8 mouse cellular contexts compared by ENCODE assay signal in genomic region chr16:32644801-32645170, GRCm38 (mm10). TPM values are rescaled to one million over a fixed set of nuclear protein-coding genes. Genes with fewer than 3 reads are reported as not detected.
DNase-seq lines count a peak whose midpoint lies in the region; ATAC-seq and TF ChIP-seq lines count a peak whose summit lies in the region.

No protein-coding gene starts in this region.

- WGBS in lung, embryonic 14.5 days: 10% methylated on average over 12 of the region's 12 CpGs
- 12% methylated on average over 12 of the region's 12 CpGs for WGBS in hindbrain, embryonic 14.5 days
- 12% methylated on average over 12 of the region's 12 CpGs for WGBS in midbrain, embryonic 15.5 days

- peak overlapping the region; percentile 91 for H3K4me3 ChIP-seq in lung, embryonic 14.5 days (ENCODE audit: low read depth, low read length)
- peak overlapping the region; percentile 93 for H3K4me3 ChIP-seq in hindbrain, embryonic 14.5 days (replicated peaks; ENCODE audit: low read length)
- H3K4me3 ChIP-seq in midbrain, embryonic 15.5 days: peak overlapping the region; percentile 71

- peak overlapping the region; percentile 86; the same call in 1 of the 2 replicates for H3K27ac ChIP-seq in lung, embryonic 14.5 days (ENCODE audit: low read depth)
- H3K27ac ChIP-seq in hindbrain, embryonic 14.5 days: peak overlapping the region; percentile 87
- H3K27ac ChIP-seq in midbrain, embryonic 15.5 days: peak overlapping the region; percentile 88

- intact Hi-C loops in left cerebral cortex, postnatal 14 days (cut with DNase I): loop anchor here (2.0 kb wide), 1 partner anchor 16 kb away; no protein-coding TSS in a partner anchor

- peaks cover 15% of the 10 kb centered on the region for H3K4me1 ChIP-seq in lung, embryonic 14.5 days (ENCODE audit: insufficient read depth)
- peaks cover 31% of the 10 kb centered on the region for H3K4me1 ChIP-seq in hindbrain, embryonic 14.5 days (replicated peaks; ENCODE audit: control insufficient read depth, insufficient read depth, low read length)
- peaks cover 24% of the 10 kb centered on the region for H3K4me1 ChIP-seq in midbrain, embryonic 15.5 days

- ATAC-seq in lung, embryonic 14.5 days (ENCODE audit: insufficient read depth): 0 out of 2 replicates have a peak, but pooled peaks have one; percentile 1
- ATAC-seq in hindbrain, embryonic 14.5 days (ENCODE audit: low FRiP score): peak; percentile 1; the same call in 1 of the 2 replicates
- no peak for ATAC-seq in midbrain, embryonic 15.5 days (replicated peaks)

- H3K4me2 ChIP-seq in lung, embryonic 14.5 days: peak overlapping the region; percentile 88
- H3K4me2 ChIP-seq in hindbrain, embryonic 14.5 days (replicated peaks): peak overlapping the region; percentile 85
- H3K4me2 ChIP-seq in midbrain, embryonic 15.5 days: peak overlapping the region; percentile 76

- TF ChIP-seq CTCF in lung, embryonic 14.5 days (IDR thresholded peaks at IDR 0.05; ENCODE audit: low read depth): no peak

- H3K9me3 ChIP-seq in lung, embryonic 14.5 days (ENCODE audit: low read depth, low read length): no peaks in the 10 kb centered on the region
- no peaks in the 10 kb centered on the region for H3K9me3 ChIP-seq in hindbrain, embryonic 14.5 days (ENCODE audit: control insufficient read depth, low read length)
- H3K9me3 ChIP-seq in midbrain, embryonic 15.5 days: no peaks in the 10 kb centered on the region

- DNase-seq in lung, embryonic 14.5 days: no peak
- no peak for DNase-seq in lung, postnatal 14 days
- peak; percentile 57 to 59 for DNase-seq in cerebellum, postnatal 14 days
- no peak for DNase-seq in hindbrain, embryonic 14.5 days (ENCODE audit: low spot score)
- no peak for DNase-seq in spleen, adult 18-20 months
- DNase-seq in urinary bladder, adult 2 months (ENCODE audit: low spot score): no peak
- no peak for DNase-seq in left cerebral cortex, postnatal 14 days (ENCODE audit: low spot score in 2 of 2)

- H3K36me3 ChIP-seq in lung, embryonic 14.5 days (ENCODE audit: insufficient read depth): no peaks in the 10 kb centered on the region
- no peaks in the 10 kb centered on the region for H3K36me3 ChIP-seq in hindbrain, embryonic 14.5 days (replicated peaks; ENCODE audit: control insufficient read depth, insufficient read depth)
- no peaks in the 10 kb centered on the region for H3K36me3 ChIP-seq in midbrain, embryonic 15.5 days (replicated peaks)

- H3K9ac ChIP-seq in lung, embryonic 14.5 days: peak overlapping the region; percentile 87
- H3K9ac ChIP-seq in hindbrain, embryonic 14.5 days: peak overlapping the region; percentile 89
- peak overlapping the region; percentile 71 for H3K9ac ChIP-seq in midbrain, embryonic 15.5 days

- no peaks in the 10 kb centered on the region for H3K27me3 ChIP-seq in lung, embryonic 14.5 days (ENCODE audit: insufficient read depth, low read length)
- H3K27me3 ChIP-seq in hindbrain, embryonic 14.5 days (ENCODE audit: control insufficient read depth, insufficient read depth, low read length): no peaks in the 10 kb centered on the region
- no peaks in the 10 kb centered on the region for H3K27me3 ChIP-seq in midbrain, embryonic 15.5 days (replicated peaks)

RNA-seq across cellular contexts. Expression of gene Tnk2, which starts 1.1 kb away (rescaled TPM):
- polyA plus RNA-seq in lung, embryonic 14.5 days (2014; fragmentation: Nextera tagmentation; extraction: Ambion mirVana): 20.0 and 21.6 TPM in 2 replicates
- 17.4 and 20.0 TPM in 2 replicates for polyA plus RNA-seq in hindbrain, embryonic 14.5 days (2014; fragmentation: Nextera tagmentation; extraction: Ambion mirVana)
- 22.0 and 24.2 TPM in 2 replicates for polyA plus RNA-seq in midbrain, embryonic 15.5 days (2015; fragmentation: Nextera tagmentation; extraction: Ambion mirVana)
- polyA plus RNA-seq in urinary bladder, adult 2 months (2012; rRNA removed): 106 and 114 TPM in 2 replicates
- total RNA-seq in left cerebral cortex, postnatal 14 days (2021): 100 to 1,000 TPM; 112 TPM

RNA-seq across cellular contexts. Expression of gene Tfrc, which starts 36.1 kb away (rescaled TPM):
- polyA plus RNA-seq in lung, embryonic 14.5 days (2014; fragmentation: Nextera tagmentation; extraction: Ambion mirVana): 64.5 and 71.2 TPM in 2 replicates
- 54.0 and 65.1 TPM in 2 replicates for polyA plus RNA-seq in hindbrain, embryonic 14.5 days (2014; fragmentation: Nextera tagmentation; extraction: Ambion mirVana)
- polyA plus RNA-seq in midbrain, embryonic 15.5 days (2015; fragmentation: Nextera tagmentation; extraction: Ambion mirVana): 33.0 and 35.6 TPM in 2 replicates
- 14.1 and 17.7 TPM in 2 replicates for polyA plus RNA-seq in urinary bladder, adult 2 months (2012; rRNA removed)
- 10 to 100 TPM; 89.4 to 97.8 TPM for total RNA-seq in left cerebral cortex, postnatal 14 days (2021)

Comparison
In these comparisons a context has a peak if more than half of its experiments do, and no peak if none do; other contexts are left out.
1. DNase-seq: peak in cerebellum, postnatal 14 days (2 of 2); none in lung, embryonic 14.5 days (single experiment), lung, postnatal 14 days (single experiment), hindbrain, embryonic 14.5 days (single experiment), spleen, adult 18-20 months (0 of 2), urinary bladder, adult 2 months (single experiment) and left cerebral cortex, postnatal 14 days (0 of 2).
2. Peak in every context shown above with its lines, with median percentiles within 50 percentile points of each other: H3K27ac ChIP-seq, H3K4me2 ChIP-seq, H3K4me3 ChIP-seq and H3K9ac ChIP-seq.